Mouse (Mus musculus) ovary, adult 18-20 months (tissue): ENCODE data around the gene Arhgap8.
A peak's percentile ranks its signal among the peaks of the same experiment; 100 is the strongest.

Experiments
- DNase-seq: peaks from one replicate; pipeline ENCODE4 v3.0.0; 2022; ENCODE audit warnings: low spot score, mixed read lengths

Arhgap8 gene

DNA sequence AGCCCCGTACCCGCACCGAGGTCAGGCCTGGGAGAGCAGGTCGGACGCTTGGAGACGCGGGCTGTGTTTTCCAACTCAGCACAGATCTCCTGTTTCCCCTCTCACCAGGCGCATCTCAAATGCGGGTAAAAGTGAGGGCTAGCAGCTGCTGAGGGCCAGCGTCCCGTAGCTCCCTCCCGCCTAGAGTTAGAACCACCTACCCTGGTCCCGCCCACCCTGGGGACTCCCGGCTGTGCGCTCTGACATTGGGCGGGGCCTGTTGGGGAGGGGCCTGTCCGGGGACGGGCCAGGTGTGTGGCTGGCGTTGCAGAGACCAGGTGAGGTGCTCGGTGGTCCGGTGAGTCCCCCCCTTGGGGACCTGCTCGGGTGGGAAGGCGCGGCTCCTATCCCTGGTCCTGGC is at the start of gene Arhgap8:
Arhgap8 (plus strand) TSS at position 262 of the 400 bp plus-strand sequence.
- no peak for DNase-seq

DNA sequence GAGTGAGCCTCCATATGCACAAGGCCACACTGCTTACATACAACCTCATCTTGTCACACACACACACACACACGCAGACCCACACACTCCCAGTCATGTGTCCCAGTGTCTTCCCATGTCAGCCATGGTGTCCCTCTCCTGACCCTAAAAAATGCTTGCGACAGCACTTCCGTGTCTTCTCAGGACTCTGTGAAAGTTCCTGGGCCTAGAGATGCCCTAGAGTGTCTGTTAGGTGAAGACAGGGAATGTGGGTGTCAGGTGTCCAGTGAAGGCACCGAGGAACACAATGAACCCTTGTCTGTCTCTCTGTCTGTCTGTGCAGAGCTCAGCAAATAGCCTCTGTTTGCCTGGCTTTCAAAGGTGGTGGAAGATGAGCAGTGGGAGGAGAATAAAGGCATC is 49.2 kb upstream of the Arhgap8 start:
- no peak for DNase-seq

DNA sequence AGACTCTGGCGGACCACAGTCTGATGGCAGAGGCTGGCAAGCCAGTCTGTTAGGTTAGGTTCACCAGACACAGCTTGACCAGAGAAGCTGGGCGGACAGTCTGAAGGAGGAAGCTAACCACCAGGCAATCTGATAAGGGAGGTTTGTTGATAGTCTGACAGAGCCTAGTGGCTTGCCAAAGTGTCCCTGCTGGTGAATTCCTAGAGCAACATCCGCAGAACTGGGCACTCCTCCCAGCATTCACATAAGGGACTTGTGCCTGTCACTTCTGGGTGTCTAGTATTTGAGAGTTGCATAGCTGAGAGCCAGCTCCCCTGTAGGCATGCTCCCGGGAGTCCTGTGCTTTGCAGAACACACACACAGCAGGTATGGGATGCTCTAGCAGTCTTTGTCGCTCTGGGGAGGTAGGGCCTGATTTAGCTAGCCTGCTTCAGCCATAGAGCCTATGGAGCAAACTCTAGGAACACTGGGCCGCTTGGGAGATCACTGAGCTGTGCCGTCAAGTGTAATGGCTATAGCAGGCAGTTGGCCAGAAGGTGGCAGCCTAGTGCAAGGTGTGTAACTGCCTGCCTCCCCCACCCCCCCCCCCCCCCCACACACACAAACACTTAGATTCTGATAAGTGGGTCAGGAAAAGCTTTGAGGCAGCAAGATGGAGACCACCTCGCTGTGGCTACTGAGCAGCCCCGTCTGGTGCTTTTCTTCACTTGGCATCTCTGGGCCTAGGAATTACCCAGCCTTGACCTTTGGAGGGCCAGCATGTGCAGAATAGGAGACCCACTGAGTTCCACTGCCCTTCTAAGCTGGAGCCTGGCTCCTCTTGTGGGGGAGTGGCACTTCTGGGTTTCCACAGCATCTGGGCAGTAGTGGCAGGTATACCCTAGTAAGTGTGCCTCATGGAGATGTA is 48.2 kb upstream of the Arhgap8 start:
- DNase-seq: no peak

DNA sequence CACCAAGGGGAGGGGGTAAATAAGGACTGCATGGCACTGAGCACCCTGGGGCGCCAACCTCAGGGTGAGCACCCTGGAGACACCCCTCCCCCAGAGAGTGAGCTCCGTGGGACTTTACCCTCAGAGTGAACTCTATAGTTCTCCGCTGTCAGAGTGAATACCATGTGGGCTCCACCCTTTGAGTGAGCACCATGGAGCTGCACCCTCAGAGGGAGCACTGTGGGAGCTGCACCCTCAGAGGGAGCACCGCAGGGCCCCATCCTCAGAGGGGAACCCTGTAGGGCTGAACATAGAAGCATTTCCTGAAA is 47.6 kb upstream of the Arhgap8 start:
- no peak for DNase-seq

DNA sequence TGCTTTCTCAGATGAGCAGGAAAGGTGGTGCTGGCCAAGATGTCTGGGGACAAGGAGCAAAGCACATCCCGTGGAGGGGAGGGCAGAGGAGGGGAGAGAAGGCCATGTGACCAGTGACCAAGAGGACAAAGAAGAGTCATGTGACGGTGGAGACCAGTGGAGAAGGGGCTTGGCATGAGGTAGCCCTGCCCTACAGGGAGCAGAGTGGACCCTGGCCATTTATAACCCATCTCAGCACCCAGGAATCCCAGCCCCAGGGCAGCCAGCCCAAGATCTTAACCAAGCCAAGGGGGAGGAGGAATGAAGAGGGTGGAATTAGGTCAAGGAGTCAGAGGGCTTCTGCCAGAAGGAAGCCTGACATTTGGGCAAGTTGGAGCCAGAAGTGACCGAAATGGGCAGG is 47.2 kb upstream of the Arhgap8 start:
- DNase-seq: no peak

DNA sequence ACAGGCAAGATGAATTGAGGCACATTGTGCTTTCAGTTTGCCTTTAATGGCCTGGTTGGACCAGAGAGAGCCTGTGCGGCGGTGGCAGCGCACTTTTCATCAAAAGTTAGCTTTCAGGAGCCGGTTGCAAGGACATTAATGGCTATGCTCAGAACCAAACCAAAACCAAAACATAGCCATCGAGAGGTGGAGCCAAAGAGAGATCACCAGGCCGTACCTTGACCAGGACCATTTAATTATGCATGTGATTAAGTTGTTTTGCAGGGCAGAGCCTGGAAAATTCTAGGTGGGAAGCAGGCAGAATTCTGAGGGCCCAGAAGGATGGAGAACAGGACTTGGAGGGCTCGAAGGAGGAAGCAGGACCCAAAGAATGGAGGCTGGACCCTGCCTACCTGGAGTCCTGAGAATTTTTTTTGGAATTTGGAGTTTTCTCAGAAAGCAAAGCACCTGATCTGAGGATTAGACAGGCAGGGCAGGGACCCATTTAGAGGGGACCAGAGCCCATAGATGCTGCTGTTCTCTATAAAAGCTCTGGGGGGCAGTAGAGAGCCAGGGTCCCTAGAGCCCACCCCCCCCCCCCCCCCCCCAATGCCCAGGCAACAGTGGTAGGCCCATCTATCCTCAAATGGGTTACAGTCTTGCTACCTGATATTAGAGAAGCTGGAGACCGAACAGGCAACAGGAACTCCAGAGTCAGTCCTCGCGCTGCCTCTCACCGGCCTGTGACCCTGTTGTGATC is 45.4 kb upstream of the Arhgap8 start:
- no peak for DNase-seq

DNA sequence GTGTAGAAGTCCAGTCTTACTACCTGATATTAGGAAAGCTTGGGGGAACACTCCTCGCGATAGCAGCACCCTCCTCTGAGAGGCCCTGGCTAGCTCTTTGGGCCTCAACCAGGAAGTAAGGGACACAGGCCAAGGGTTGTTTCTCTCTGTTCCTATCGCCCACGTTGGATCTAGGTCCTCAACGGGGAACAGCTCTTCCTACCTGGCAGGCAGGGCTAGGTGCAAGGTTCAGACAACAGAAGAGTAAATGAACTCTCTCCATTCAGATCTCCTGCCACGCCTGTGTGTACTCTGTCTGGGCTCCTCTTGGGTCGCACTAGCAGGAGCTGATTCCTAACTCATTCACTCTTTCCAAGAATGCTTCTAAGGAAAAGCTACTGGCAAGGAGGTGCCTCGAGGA is 44.5 kb upstream of the Arhgap8 start:
- DNase-seq: no peak

DNA sequence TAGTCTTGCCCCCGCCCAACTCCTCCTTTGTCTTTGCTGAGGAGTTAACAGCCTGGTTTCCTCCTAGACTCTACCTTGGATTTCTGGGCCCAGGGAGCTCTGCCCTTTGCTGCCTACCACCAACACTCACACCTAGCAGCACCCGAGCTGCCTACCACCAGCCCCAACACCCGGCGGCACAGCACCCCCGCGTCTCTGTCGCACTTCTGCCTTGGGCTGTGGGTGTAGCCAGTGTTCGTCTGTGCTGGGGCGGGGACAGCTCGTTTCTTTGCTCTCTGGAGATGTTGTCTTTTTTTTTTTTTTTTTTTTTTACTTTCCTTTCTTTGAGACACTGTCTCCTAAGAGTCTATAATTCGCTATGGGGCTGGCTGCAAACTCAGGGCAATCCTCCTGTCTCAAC is 41.9 kb upstream of the Arhgap8 start:
- no peak for DNase-seq

DNA sequence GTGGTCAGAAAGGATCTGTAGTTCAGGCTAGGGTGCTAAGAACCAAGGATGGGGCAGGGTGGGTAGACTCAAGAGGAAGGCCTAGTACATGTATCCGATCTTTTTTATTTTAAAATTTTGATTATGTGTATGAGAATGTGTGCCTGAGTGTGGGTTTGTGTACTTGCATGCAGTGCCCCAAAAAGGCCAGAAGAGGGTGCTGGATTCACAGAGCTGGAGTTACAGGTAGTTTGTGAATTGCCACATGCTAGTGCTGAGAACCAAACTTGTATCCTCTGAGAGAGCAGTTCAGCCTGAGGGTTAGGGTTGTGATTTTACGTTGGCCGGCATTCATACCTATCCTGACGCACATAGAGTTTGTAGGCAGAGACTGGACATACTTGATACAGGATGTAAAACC is 40.8 kb upstream of the Arhgap8 start:
- no peak for DNase-seq

DNA sequence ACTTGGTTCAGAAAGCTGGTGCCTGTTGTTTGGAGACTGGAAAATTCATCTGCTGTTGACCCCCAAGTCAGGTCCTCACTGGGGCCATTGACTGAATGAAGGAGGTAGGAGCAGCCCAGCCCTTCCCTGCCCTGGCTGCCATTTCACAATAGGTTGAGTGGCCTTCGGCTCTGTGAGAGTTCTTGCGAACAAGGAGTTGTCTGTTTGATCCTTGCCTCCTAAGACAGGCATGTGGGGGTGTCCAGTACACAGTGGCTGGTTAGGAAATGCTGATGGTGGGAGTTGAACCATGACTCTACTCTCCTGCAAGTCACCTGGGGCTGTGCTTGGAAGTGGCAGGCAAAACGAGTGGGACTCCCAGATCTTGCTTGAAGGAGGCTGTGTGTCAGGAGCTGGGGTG is 40.1 kb upstream of the Arhgap8 start:
- no peak for DNase-seq

DNA sequence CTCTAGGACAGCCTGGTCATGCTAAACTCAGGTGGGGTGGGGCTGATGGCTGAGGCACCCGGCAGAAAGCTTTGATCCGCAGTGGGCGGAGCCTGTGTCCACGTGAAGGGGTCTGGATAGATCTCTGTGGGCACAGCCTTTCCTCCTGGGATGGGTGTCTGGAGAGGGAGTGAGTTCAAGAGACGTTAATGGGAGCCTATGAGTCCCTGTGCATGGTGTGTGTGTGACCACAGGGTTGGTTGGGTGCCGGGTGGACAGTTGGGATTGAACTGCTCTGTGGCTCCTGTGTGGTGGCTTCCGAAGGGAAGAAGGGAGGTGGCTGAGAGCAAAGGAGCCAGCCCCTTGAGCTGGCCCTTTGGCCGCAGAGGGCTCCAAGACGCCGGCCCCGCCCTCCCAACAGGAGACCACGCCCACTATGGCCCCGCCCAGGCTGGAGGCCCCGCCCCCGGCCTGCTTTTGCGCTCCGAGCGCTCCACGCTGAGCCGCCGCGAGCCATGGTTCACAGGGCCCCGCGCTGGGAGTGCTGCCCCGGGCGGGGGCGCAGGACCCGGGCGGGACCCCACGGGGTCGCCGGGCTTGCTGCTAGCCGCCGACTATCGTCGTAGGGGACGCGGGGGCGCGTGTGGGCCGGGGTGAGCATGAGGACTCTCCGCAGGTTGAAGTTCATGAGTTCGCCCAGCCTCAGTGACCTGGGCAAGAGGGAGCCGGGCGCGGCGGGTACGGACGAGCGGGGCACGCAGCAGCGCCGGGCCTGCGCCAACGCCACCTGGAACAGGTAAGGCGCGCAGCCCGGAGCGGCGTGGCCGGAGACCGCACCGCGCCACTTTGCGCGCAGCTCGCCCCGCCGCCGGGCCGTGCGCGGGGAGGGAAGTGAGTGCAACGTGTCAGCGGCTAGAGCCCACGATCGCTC is 39.1 kb upstream of the Arhgap8 start:
- peak; percentile 74 for DNase-seq

DNA sequence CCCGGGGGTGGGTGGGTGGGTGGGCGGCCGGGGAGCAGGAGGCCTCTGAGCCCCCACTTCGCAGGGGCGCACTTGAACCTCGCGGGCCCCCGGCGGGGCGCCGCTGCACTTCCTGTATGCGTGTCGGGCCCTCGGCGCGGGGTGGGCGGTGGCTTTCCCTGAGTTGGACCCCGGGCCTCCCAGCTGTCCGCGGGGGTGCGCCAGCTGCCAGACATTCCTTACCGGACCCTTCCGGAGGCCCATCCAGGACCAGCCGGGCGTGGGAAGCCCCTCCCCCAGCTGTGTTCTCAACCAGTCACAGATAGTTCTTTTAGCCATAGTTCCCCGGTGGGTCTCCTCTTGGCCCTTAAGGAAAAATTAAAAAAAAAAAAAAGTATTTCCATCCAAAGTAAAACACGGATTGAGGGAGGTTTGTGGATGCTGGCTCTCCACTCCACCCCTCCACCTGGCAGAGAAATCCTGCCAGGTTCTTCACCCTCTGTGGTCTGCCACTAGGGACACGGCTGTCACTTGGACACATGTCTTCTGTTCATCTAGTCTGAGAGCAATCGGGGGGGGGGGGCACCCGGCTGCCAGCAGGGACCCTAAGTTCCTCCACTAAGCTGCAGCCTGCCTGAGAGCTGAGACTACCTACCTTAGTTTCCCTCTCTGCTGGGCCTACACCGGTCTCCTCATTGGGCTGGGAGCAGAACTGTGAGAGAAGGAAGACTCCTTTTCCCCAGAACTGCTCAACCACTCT is 38.2 kb upstream of the Arhgap8 start:
- DNase-seq: no peak

DNA sequence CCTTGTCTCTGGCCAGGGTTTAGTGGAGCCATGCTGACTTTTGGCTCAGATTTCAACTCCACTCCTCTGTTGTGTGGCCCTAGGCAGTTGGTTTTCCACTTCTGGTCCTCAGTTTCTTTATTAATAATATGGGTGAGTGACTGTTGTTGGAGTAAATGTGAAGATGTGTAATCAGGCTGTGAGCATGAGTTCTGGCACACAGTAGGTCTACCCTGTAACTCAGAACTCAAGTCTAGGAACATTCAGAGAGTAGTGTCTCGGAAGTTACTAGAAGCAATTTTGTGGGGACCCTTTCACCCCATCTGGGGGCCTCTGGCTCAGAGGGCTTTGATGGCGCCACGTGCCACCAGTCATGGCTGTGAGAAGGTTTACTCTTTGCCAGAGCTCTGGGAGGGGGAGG is 37.6 kb upstream of the Arhgap8 start:
- no peak for DNase-seq

DNA sequence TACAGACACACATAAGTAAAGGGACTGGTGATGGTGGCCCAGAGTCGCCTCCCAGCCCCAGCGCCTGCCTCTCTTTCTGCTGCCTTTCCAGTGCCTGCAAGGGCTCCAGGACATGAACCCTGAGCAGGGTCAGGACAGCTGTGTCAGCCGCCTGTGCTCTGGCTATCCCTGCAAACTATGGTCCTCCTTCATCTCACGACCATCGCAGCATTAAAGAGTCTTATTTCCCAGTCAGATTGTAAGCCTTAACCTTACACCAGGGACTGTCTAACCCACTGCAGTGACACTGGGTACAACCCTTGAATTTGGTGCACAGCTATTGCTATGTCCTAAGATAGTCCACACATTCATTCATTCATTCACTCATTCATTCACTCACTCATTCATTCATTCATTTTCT is 37.0 kb upstream of the Arhgap8 start:
- DNase-seq: no peak

DNA sequence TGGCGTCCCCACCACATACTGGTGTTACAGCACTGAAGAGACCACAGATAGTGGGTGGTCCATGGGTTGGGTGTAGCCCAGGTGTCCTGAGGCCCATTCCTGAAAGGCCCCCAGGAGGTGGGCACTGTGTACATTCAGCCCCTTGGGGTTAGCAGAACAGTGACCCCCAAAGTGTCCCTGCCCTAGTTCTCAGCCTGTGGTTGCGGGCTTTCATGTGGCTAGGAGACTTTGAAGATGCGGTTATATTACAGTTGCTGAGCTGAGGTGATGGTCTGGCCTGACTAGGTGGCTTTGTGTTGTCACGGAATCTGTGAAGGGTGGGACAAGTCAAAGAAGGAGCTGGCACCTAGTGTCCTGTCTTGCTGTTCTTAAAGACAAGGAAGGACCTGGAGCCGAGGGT is 35.3 kb upstream of the Arhgap8 start:
- DNase-seq: no peak

DNA sequence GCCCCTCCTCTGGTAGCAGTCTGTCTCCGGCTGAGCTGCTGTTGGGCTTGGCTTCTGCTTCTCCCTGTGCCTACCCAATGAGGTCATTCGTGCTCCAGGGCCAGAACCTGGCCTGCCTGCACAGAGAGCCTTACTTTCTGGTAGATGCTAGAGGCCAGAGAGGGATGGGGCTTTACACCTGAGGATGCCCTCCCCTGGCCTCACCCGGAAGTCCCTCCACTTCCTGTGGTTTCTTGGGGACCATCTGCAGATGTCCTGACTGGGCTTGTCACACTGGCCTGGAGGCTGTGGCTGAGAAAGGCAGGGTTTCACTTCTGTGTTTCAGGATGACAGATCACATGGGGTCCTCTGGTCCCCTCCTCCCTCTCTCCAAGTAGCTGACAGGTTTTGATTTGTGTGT is 34.4 kb upstream of the Arhgap8 start:
- no peak for DNase-seq

DNA sequence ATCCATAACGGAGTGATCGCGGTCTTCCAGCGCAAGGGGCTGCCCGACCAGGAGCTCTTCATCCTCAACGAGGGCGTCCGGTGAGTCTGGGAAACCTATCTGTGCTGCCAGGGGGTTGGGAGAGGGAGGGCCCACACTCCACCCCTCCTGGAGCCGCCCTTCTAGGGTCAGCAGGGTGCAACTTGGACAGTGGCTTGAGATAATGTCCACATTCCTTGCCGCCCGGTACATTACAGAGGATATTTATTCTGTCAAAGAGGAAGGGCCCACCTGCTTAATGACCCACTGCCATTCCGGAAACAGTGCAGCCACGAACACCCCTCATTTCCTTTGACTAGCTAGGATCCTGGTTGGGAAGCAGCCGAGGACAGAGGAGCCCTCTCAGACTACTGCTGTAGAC is 31.9 kb upstream of the Arhgap8 start:
- DNase-seq: no peak

DNA sequence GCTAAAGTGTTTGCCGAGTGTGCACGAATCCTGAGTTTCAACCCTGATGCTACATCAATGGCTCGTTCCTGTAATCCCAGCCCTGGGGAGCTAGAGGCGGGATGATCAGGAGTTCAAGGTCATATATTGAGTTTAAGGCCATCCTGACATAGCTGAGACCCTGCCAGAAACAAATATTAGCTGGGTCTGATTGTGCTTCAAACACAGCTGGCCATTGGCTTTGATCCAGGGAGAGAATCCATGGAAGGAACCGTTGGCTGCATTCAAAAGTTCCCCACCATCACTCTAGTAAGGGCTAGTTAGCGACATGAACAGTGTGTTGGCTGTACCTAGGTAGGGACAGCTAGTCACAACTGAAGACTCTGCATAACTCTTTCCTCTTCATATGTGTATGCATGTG is 30.5 kb upstream of the Arhgap8 start:
- no peak for DNase-seq

DNA sequence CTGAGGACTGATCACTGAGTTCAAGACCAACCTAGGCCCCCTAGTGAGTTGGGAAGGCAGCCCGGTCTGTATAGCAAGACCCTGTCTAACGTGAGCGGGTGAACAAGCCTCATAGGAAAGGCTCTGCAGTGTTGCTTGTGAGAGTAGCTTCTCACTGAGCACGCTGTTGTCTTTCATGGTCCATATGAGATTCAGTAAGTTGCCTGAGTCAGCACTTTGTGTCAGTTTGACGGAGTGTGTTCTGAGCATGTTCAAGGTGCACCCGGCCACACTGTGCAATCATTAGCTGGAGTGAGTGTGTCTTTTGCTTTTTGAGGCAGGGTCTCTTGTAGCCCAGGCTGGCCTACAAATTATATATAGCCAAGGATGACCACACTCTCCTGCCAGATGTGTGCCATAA is 28.3 kb upstream of the Arhgap8 start:
- no peak for DNase-seq

DNA sequence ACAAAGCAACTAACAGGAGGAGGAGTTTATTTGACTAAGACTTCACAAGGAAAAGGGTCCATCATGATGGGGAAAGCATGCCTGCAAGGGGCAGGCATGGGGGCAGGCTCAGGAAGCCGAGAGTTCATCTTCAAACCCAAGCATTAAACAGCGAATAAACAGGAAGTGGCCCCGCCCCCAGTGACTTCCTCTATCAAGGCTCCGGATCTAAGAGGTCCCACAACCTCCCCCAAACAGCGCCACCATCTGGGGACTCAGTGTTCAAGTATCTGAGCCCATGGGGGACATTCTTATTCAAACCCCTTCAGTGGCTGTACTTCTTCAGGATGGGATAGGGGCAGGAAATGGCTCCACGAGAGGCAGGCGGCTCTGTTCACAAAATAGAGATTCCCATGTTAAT is 27.2 kb upstream of the Arhgap8 start:
- no peak for DNase-seq

DNA sequence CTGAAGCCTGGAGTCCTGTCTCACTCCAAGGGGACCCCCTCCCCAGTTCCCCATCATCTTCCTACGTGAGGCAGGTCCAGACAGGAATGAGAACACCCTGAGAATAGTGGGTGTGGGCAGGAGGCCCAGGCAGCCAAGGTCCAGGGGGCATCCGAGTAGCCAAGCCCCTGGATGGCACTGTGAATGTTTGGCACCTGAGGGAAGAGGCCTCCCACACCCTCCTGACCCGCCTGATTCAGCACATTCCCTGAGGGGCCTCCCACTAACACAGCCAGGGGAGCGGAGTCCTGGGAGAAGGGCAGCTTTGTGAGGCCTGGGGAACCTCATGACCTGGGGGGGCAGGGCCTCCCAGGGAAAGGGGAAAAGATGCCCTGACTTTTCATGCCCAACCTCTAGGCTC is 23.8 kb upstream of the Arhgap8 start:
- DNase-seq: no peak

DNA sequence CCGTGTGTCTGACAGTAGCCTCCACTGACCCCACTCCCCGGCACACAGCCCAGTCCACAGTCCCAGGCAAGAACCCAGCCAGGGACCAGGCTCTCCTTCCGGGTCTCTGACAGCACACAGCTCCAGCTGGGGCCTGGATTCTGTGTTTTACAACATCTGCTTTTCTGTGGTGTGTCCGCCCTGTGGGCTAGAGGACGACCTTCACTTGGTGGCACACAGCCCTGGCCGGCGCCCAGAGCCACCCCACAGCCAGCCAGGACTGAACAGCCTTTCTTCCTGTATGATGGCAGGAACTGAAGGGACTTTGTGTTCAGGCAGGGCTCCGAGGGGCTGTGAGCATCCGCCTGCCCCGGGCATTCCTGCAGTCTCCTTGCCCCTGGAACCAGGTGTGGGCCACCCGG is 22.2 kb upstream of the Arhgap8 start:
- peak; percentile 52 for DNase-seq
